Mouse (Mus musculus): ENCODE data around the gene Elmo1.
A peak's percentile ranks its signal among the peaks of the same experiment; 100 is the strongest.

Gene Elmo1

GRCm38 (mm10) chr13:20256613-20257012 is 166.2 kb downstream of the Elmo1 start:
- H3K36me3 ChIP-seq (ENCODE audit: control insufficient read depth, insufficient read depth, low read length, poor library complexity, severe bottlenecking): peaks cover 10% of the 10 kb centered on the region; the same call in 1 of the 2 replicates
- no peaks in the 10 kb centered on the region for H3K27me3 ChIP-seq (ENCODE audit: control insufficient read depth, insufficient read depth, low read length, poor library complexity, severe bottlenecking)
- no peak for DNase-seq (ENCODE audit: low read depth, low spot score)

GRCm38 (mm10) chr13:20257562-20258525 is 167.4 kb downstream of the Elmo1 start:
- H3K36me3 ChIP-seq (ENCODE audit: control insufficient read depth, insufficient read depth, low read length, poor library complexity, severe bottlenecking): peaks cover 12% of the 10 kb centered on the region; the same call in 1 of the 2 replicates
- no peaks in the 10 kb centered on the region for H3K27me3 ChIP-seq (ENCODE audit: control insufficient read depth, insufficient read depth, low read length, poor library complexity, severe bottlenecking)
- DNase-seq (ENCODE audit: low read depth, low spot score): no peak

- DNase-seq (ENCODE audit: low read depth, low spot score): peak; percentile 48
- Histone ChIP-seq H3K27me3 (ENCODE audit: control insufficient read depth, insufficient read depth, low read length, poor library complexity, severe bottlenecking) (no peaks in the 10 kb centered on the region), H3K36me3 (ENCODE audit: control insufficient read depth, insufficient read depth, low read length, poor library complexity, severe bottlenecking) (0 out of 2 replicates have a peak, but pooled peaks cover 2% of the 10 kb centered on the region)
Measured at GRCm38 (mm10) chr13:20263173-20263572, 172.8 kb downstream of the Elmo1 start.

GRCm38 (mm10) chr13:20270148-20270547 is 179.8 kb downstream of the Elmo1 start:
- H3K36me3 ChIP-seq (ENCODE audit: control insufficient read depth, insufficient read depth, low read length, poor library complexity, severe bottlenecking): peaks cover 3% of the 10 kb centered on the region; the same call in 1 of the 2 replicates
- DNase-seq (ENCODE audit: low read depth, low spot score): no peak
- H3K27me3 ChIP-seq (ENCODE audit: control insufficient read depth, insufficient read depth, low read length, poor library complexity, severe bottlenecking): no peaks in the 10 kb centered on the region

- Histone ChIP-seq H3K27me3 (ENCODE audit: control insufficient read depth, insufficient read depth, low read length, poor library complexity, severe bottlenecking) (no peaks in the 10 kb centered on the region), H3K36me3 (ENCODE audit: control insufficient read depth, insufficient read depth, low read length, poor library complexity, severe bottlenecking) (peaks cover 7% of the 10 kb centered on the region)
- DNase-seq (ENCODE audit: low read depth, low spot score): no peak
Measured at GRCm38 (mm10) chr13:20271799-20272198, 181.4 kb downstream of the Elmo1 start.

- DNase-seq (ENCODE audit: low read depth, low spot score): peak; percentile 60
Measured at GRCm38 (mm10) chr13:20272562-20272961, 182.2 kb downstream of the Elmo1 start.

GRCm38 (mm10) chr13:20279889-20280288 is 189.5 kb downstream of the Elmo1 start:
- DNase-seq (ENCODE audit: low read depth, low spot score): no peak
- no peaks in the 10 kb centered on the region for H3K27me3 ChIP-seq (ENCODE audit: control insufficient read depth, insufficient read depth, low read length, poor library complexity, severe bottlenecking)
- H3K36me3 ChIP-seq (ENCODE audit: control insufficient read depth, insufficient read depth, low read length, poor library complexity, severe bottlenecking): peaks cover 12% of the 10 kb centered on the region

More at GRCm38 (mm10) chr13:20272562-20272961, 182.2 kb downstream of the Elmo1 start:
- Histone ChIP-seq H3K27me3 (ENCODE audit: control insufficient read depth, insufficient read depth, low read length, poor library complexity, severe bottlenecking) (no peaks in the 10 kb centered on the region), H3K36me3 (ENCODE audit: control insufficient read depth, insufficient read depth, low read length, poor library complexity, severe bottlenecking) (peaks cover 7% of the 10 kb centered on the region)

- DNase-seq (ENCODE audit: low read depth, low spot score): no peak
- Histone ChIP-seq H3K27me3 (ENCODE audit: control insufficient read depth, insufficient read depth, low read length, poor library complexity, severe bottlenecking) (no peaks in the 10 kb centered on the region), H3K36me3 (ENCODE audit: control insufficient read depth, insufficient read depth, low read length, poor library complexity, severe bottlenecking) (peaks cover 14% of the 10 kb centered on the region)
Measured at GRCm38 (mm10) chr13:20283891-20284290, 193.5 kb downstream of the Elmo1 start.

- Histone ChIP-seq H3K36me3 (ENCODE audit: control insufficient read depth, insufficient read depth, low read length, poor library complexity, severe bottlenecking) (peaks cover 14% of the 10 kb centered on the region), H3K27me3 (ENCODE audit: control insufficient read depth, insufficient read depth, low read length, poor library complexity, severe bottlenecking) (no peaks in the 10 kb centered on the region)
- no peak for DNase-seq (ENCODE audit: low read depth, low spot score)
Measured at GRCm38 (mm10) chr13:20286680-20287079, 196.3 kb downstream of the Elmo1 start.

- peaks cover 10% of the 10 kb centered on the region for H3K36me3 ChIP-seq (ENCODE audit: control insufficient read depth, insufficient read depth, low read length, poor library complexity, severe bottlenecking)
- DNase-seq (ENCODE audit: low read depth, low spot score): peak; percentile 15
- H3K27me3 ChIP-seq (ENCODE audit: control insufficient read depth, insufficient read depth, low read length, poor library complexity, severe bottlenecking): no peaks in the 10 kb centered on the region
Measured at GRCm38 (mm10) chr13:20288393-20288792, 198.0 kb downstream of the Elmo1 start.

GRCm38 (mm10) chr13:20290412-20290811 is 200.0 kb downstream of the Elmo1 start:
- no peak for DNase-seq (ENCODE audit: low read depth, low spot score)
- H3K36me3 ChIP-seq (ENCODE audit: control insufficient read depth, insufficient read depth, low read length, poor library complexity, severe bottlenecking): peaks cover 8% of the 10 kb centered on the region
- H3K27me3 ChIP-seq (ENCODE audit: control insufficient read depth, insufficient read depth, low read length, poor library complexity, severe bottlenecking): no peaks in the 10 kb centered on the region

GRCm38 (mm10) chr13:20292348-20292747 is 202.0 kb downstream of the Elmo1 start:
- H3K36me3 ChIP-seq (ENCODE audit: control insufficient read depth, insufficient read depth, low read length, poor library complexity, severe bottlenecking): peaks cover 4% of the 10 kb centered on the region
- H3K27me3 ChIP-seq (ENCODE audit: control insufficient read depth, insufficient read depth, low read length, poor library complexity, severe bottlenecking): no peaks in the 10 kb centered on the region
- DNase-seq (ENCODE audit: low read depth, low spot score): peak; percentile 73

GRCm38 (mm10) chr13:20295278-20295970 is 205.0 kb downstream of the Elmo1 start:
- H3K27me3 ChIP-seq (ENCODE audit: control insufficient read depth, insufficient read depth, low read length, poor library complexity, severe bottlenecking): no peaks in the 10 kb centered on the region
- peaks cover 2% of the 10 kb centered on the region; the same call in 1 of the 2 replicates for H3K36me3 ChIP-seq (ENCODE audit: control insufficient read depth, insufficient read depth, low read length, poor library complexity, severe bottlenecking)
- DNase-seq (ENCODE audit: low read depth, low spot score): no peak

- H3K36me3 ChIP-seq (ENCODE audit: control insufficient read depth, insufficient read depth, low read length, poor library complexity, severe bottlenecking): peaks cover 3% of the 10 kb centered on the region; the same call in 1 of the 2 replicates
- peak; percentile 67 for DNase-seq (ENCODE audit: low read depth, low spot score)
- H3K27me3 ChIP-seq (ENCODE audit: control insufficient read depth, insufficient read depth, low read length, poor library complexity, severe bottlenecking): no peaks in the 10 kb centered on the region
Measured at GRCm38 (mm10) chr13:20297841-20298240, 207.4 kb downstream of the Elmo1 start.

- H3K36me3 ChIP-seq (ENCODE audit: control insufficient read depth, insufficient read depth, low read length, poor library complexity, severe bottlenecking): peaks cover 2% of the 10 kb centered on the region
- peak; percentile 31 for DNase-seq (ENCODE audit: low read depth, low spot score)
Measured at GRCm38 (mm10) chr13:20299424-20299823, 209.0 kb downstream of the Elmo1 start.

More at GRCm38 (mm10) chr13:20299424-20299823, 209.0 kb downstream of the Elmo1 start:
- H3K27me3 ChIP-seq (ENCODE audit: control insufficient read depth, insufficient read depth, low read length, poor library complexity, severe bottlenecking): no peaks in the 10 kb centered on the region
